In genomic region chr5:121594714-121595313, GRCm38 (mm10) we compare ENCODE assay signal across 1 mouse cellular context.
TF ChIP-seq lines count a peak whose summit lies in the region.

No protein-coding gene starts in this region.

TF ChIP-seq in MEL, 35 proteins besides CTCF, POLR2A, EP300 and RAD21:
- TF ChIP-seq E2F4 (IDR thresholded peaks at IDR 0.05; ENCODE audit: borderline replicate concordance, low read depth, low read length) (no peak), ZKSCAN1 (IDR thresholded peaks at IDR 0.05; ENCODE audit: low read depth, low read length) (no peak), NELFE (IDR thresholded peaks at IDR 0.05; ENCODE audit: low read depth, low read length) (no peak), MAZ (IDR thresholded peaks at IDR 0.05; ENCODE audit: low read depth, low read length) (no peak), CHD1 (IDR thresholded peaks at IDR 0.05; ENCODE audit: low read depth, low read length) (0 out of 2 replicates have a peak, but pooled peaks have one; percentile 59), ZNF384 (IDR thresholded peaks at IDR 0.05; ENCODE audit: low read depth, low read length) (no peak), MYC (IDR thresholded peaks at IDR 0.05; ENCODE audit: low read depth, low read length) (no peak), MAX (IDR thresholded peaks at IDR 0.05; ENCODE audit: low read length) (no peak), MEF2A (IDR thresholded peaks at IDR 0.05; ENCODE audit: extremely low read depth, insufficient replicate concordance, low read depth, low read length, poor library complexity, severe bottlenecking) (no peak), SIN3A (IDR thresholded peaks at IDR 0.05; ENCODE audit: low read length) (peak; percentile 17; the same call in 1 of the 2 replicates), HCFC1 (IDR thresholded peaks at IDR 0.05; ENCODE audit: low read depth, low read length) (0 out of 2 replicates have a peak, but pooled peaks have one; percentile 16), USF1 (IDR thresholded peaks at IDR 0.05; ENCODE audit: low read depth, low read length) (peak; percentile 22; the same call in 1 of the 2 replicates), MYB (IDR thresholded peaks at IDR 0.05; ENCODE audit: low read depth, low read length) (no peak), MXI1 (IDR thresholded peaks at IDR 0.05; ENCODE audit: low read depth, low read length) (no peak), GATA1 (IDR thresholded peaks at IDR 0.05; ENCODE audit: low read depth, low read length) (no peak), BHLHE40 (IDR thresholded peaks at IDR 0.05; ENCODE audit: borderline replicate concordance, low read depth, low read length) (peak; percentile 13; the same call in 1 of the 2 replicates), POLR2AphosphoS5 (IDR thresholded peaks at IDR 0.05; ENCODE audit: borderline replicate concordance, low read depth, low read length) (no peak), SMC3 (IDR thresholded peaks at IDR 0.05; ENCODE audit: low read depth, low read length) (no peak), UBTF (IDR thresholded peaks at IDR 0.05; ENCODE audit: borderline replicate concordance, insufficient read depth, low read depth, low read length) (no peak), TCF12 (IDR thresholded peaks at IDR 0.05; ENCODE audit: low read depth, low read length) (no peak), TAL1 (IDR thresholded peaks at IDR 0.05; ENCODE audit: low read length) (no peak), JUND (IDR thresholded peaks at IDR 0.05; ENCODE audit: low read depth, low read length) (no peak), ZC3H11A (IDR thresholded peaks at IDR 0.05; ENCODE audit: low read depth, low read length) (no peak), RCOR1 (IDR thresholded peaks at IDR 0.05; ENCODE audit: low read depth, low read length) (0 out of 2 replicates have a peak, but pooled peaks have one; percentile 11), TBP (IDR thresholded peaks at IDR 0.05; ENCODE audit: low read depth, low read length) (peak; percentile 90)
